Mouse (Mus musculus): ENCODE measurements around the gene Btf3l4.

The Btf3l4 gene

GRCm38 (mm10) chr4:108825677-108826076, 7.7 kb downstream of the Btf3l4 start:
- DNase-seq (ENCODE audit: low read depth, low spot score): no peak

DNA sequence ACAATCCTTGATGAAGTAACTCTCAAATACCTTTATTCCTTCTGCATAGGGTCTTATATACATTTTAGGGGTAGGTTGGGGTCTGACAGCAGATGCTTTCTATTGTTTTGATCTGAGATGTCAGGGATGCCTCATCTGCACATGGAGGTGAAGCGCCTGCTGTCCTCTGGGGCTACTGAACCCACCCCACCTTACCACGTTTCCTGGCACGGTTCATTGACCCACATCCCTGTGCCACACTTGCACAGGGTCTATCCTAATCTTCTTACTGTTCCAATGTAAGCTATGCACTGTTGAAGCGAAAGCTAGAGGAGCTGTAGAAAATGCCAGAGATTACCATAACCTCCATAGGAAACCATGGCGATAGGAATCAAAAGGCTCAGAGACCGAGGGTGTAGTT, 21.9 kb downstream of the Btf3l4 start:
- DNase-seq (ENCODE audit: low read depth, low spot score): no peak

GRCm38 (mm10) chr4:108811142-108811541, 22.3 kb downstream of the Btf3l4 start:
- no peak for DNase-seq (ENCODE audit: low read depth, low spot score)

GRCm38 (mm10) chr4:108803535-108803934, 29.9 kb downstream of the Btf3l4 start:
- no peak for DNase-seq (ENCODE audit: low read depth, low spot score)

- DNase-seq (ENCODE audit: low read depth, low spot score): no peak
Measured at GRCm38 (mm10) chr4:108798083-108798830, 35.2 kb downstream of the Btf3l4 start.

GRCm38 (mm10) chr4:108796701-108797100, 36.7 kb downstream of the Btf3l4 start:
- peak; percentile 11 for DNase-seq (ENCODE audit: low read depth, low spot score)

DNA sequence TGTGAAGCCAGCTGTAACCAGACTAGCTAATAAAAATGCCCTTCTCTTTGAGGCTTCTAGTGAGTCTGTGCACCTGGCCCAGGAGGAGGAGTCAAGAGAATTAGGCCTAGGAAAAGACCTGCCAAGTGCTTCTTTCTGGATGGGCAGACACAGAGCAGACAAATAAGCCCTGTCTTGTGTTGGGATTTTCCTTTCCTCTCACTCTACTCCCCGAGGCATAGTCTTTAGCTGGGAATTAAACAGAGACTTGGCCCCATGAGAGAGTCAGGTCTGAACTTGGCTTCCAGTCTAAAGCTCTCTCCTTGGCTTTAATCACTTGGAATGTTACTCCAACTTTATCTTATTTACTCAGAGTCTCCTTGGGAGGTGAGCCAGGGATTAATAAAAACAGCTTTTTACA, 39.5 kb downstream of the Btf3l4 start:
- no peak for DNase-seq (ENCODE audit: low read depth, low spot score)

DNA sequence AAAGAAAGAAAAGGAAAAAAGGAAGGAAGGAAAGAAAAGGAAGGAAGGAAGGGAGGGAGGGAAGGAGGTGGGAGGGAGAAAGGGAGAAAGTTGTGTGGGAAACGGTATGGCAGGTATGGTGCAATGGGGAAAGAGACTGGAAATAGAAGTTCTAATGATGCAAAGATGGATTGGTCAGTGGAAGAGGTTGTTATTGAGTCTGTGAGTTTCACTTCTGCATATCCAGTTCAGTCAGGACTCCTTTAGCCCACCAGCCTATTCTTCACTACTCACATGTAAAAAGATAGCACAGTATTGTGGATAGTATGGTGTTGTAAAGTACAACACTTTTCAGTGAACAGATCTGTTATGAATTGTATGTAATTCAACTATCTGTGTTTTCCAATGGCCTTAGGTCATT, 42.9 kb downstream of the Btf3l4 start:
- DNase-seq (ENCODE audit: low read depth, low spot score): no peak

GRCm38 (mm10) chr4:108789258-108789936, 44.0 kb downstream of the Btf3l4 start:
- DNase-seq (ENCODE audit: low read depth, low spot score): no peak

DNA sequence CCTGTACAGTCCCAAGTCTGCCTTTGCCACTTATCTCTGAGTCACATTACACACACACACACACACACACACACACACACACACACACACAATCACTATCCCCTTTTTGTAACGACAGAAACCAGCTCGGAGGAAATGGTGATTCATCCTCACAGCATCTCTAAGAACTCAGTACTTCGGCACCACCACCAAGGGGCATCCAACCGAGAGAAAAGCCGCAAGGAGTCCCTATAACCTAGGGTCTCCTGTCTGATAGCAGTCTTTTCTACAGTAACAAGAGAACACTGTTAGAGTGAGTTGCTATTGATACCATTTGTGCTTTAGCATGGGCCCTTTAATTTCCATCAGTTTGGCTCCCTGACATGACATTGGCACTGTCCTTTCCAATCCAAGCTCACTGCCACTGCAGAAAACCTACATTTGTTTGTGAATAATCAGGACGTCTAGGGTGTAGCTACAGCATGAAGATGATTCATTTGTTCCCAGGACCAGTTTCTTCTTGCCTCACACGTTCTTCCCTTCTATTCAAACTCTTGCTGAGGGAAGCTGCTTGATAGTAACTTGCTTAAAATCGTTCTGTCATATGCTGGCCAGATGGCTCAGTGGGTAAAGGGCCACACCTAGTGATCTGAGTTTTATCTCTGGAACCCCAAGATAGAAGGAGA, 50.9 kb downstream of the Btf3l4 start:
- DNase-seq (ENCODE audit: low read depth, low spot score): no peak

GRCm38 (mm10) chr4:108781596-108781995, 51.8 kb downstream of the Btf3l4 start:
- no peak for DNase-seq (ENCODE audit: low read depth, low spot score)

- peak; percentile 45 for DNase-seq (ENCODE audit: low read depth, low spot score)
Measured at GRCm38 (mm10) chr4:108780864-108781205, 52.6 kb downstream of the Btf3l4 start.

DNA sequence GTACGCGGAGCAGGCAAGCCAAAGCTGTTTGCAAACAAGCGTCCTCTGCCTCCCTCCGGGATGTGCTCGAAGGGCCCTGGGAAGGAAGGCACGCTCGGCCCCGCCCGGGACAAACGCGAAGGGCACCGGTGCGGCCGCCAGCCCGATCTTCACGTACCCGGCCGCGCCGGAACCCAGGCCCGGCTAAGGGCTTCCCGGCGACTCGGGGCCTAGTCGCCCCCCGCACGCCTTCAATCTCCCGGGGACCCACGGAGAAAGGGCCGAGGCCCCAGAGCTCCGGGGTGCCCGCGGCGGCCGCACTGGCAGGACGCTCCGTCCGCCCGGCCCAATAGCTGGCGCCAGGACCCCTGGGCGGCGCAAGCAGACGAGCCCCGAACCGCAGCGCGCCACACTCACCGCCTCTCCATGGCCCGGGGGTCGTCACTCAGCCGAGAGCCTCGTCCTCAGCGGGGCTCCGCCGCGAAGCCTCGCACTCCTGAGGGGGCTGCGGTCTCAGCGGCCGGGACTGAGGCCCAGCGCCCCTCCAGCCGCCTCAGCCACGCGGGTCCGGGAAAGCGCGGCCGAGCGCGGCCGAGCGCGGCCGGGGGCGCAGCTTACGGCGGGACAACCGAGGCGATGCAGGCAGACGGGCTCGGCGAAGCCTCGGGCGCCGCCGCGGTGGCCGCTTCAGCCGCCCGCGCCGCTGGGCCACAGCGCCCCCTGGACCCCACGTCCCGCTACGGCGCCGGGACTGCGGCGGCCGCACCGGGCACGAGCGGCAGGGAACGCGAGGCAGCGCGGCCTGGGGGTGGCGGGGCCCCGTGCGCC, 53.2 kb downstream of the Btf3l4 start, which contains the start of gene Zfyve9:
TSS of gene Zfyve9 (minus strand) at position 742 of the 807 bp plus-strand sequence.
- DNase-seq (ENCODE audit: low read depth, low spot score): peak; percentile 31

DNA sequence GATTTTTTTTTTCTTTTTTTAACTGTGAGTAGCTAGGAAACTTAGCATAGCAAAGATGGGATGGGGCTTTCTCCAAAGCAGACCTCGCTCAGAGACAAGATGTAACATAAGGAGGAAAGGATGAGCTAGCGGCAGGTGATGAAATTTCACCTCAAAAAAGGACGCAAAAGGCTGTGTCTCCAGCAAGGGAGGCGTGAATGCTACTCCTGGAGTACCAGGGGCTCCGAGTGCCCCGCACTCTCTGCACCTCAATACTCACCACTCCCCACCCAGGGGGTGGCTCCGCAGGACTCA, 53.7 kb downstream of the Btf3l4 start:
- DNase-seq (ENCODE audit: low read depth, low spot score): peak; percentile 31

DNA sequence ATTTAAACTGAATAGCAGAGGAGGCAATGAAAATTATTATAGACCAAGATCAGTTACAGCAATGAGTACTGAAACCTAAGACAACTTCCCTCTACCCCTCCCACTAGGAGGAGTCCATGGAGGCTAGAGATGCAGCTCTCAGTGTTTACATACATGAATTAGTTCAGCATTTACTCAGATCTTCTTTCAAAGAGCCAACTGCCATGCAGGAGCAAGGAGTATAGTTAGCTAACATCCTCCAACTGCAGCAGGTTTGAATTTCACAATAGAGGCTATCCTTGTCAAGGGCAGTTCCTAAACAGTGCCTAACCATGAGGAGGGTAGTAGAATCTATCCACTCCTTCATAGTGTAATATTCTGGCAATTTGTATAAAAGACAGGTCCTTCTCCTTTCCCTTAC, 64.9 kb downstream of the Btf3l4 start:
- no peak for DNase-seq (ENCODE audit: low read depth, low spot score)
